Mouse (Mus musculus) midbrain, embryonic 16.5 days (tissue): Measurements from ENCODE around the gene Ppara. TPM values are rescaled to one million over a fixed set of nuclear protein-coding genes. Genes with fewer than 3 reads are reported as not detected.

Source experiments
- ATAC-seq: fragments of 200-750 bp; cut with Nextera tagmentation; 2 replicates; pipeline ENCODE4 v1.8.0; 2017; ENCODE audit warnings: moderate TSS enrichment
- H3K27ac ChIP-seq: fragments of 300-500 bp; sonication (generic); 2 replicates; pipeline ENCODE4 v1.5.1; 2014; ENCODE audit warnings: mild to moderate bottlenecking, low read length, mixed read lengths
- H3K27me3 ChIP-seq: fragments of 300-500 bp; sonication (generic); 2 replicates; pipeline ENCODE4 v1.6.1; 2014; ENCODE audit warnings: low read depth, low read length, mixed read lengths; ENCODE audit not compliant: control insufficient read depth, insufficient read depth
- H3K36me3 ChIP-seq: fragments of 300-500 bp; sonication (generic); 2 replicates; pipeline ENCODE4 v1.6.1; 2014; ENCODE audit warnings: mild to moderate bottlenecking, low read length, moderate library complexity, mixed read lengths; ENCODE audit not compliant: control insufficient read depth, insufficient read depth
- H3K4me1 ChIP-seq: fragments of 300-500 bp; sonication (generic); 2 replicates; pipeline ENCODE4 v1.6.1; 2014; ENCODE audit warnings: mild to moderate bottlenecking, low read length, mixed read lengths; ENCODE audit not compliant: control insufficient read depth, insufficient read depth
- H3K4me2 ChIP-seq: fragments of 300-500 bp; sonication (generic); 2 replicates; pipeline ENCODE4 v1.6.1; 2014; ENCODE audit warnings: mild to moderate bottlenecking, low read length, mixed read lengths
- H3K4me3 ChIP-seq: fragments of 300-500 bp; sonication (generic); 2 replicates; pipeline ENCODE4 v1.5.1; 2014; ENCODE audit warnings: low read depth, mild to moderate bottlenecking, low read length, moderate library complexity, mixed read lengths
- H3K9ac ChIP-seq: fragments of 300-500 bp; sonication (generic); 2 replicates; pipeline ENCODE4 v1.6.1; 2014; ENCODE audit warnings: low read depth, low read length, mixed read lengths
- H3K9me3 ChIP-seq: fragments of 300-500 bp; sonication (generic); replicated peaks from 2 replicates; pipeline ENCODE4 v1.6.1; 2014; ENCODE audit warnings: mild to moderate bottlenecking, low read length, mixed read lengths; ENCODE audit not compliant: control insufficient read depth, poor library complexity, severe bottlenecking
- WGBS: fragments of 180-500 bp; shearing (Covaris S2); extraction: QIAGEN DNeasy Blood & Tissue Kit; methylation state at CpG from one replicate; pipeline ENCODE4 v1.1.7; 2014; 5-methylcytosine and 5-hydroxymethylcytosine counted together
- polyA plus RNA-seq: library from polyadenylated mRNA; unstranded; fragments of >200 nt; fragmentation: Nextera tagmentation; extraction: Ambion mirVana; gene quantifications from 2 replicates; pipeline ENCODE4 v1.2.1, GENCODE M21; 2015

Gene Ppara
- polyA plus RNA-seq, 1 experiment from 2014 or later: 1.5 TPM

DNA sequence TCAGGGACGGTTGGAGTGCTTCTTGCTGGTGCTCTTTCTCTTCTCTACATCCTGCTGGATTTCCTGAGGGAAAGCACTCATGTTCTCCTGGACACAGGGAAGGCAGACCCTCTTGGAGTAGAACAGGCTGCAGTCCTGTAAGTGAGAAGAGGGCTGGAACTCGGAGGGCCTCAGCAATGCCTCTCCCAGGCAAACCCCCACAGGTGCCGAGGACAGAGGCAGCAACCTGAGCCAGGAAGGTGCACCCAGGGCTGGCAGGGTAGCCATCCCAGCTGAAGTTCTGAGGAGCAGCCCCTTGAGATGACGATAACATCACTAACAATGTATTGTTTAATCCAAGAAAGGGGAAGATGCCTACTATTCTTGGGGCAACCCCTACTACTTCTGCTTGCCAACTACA lies 72.6 kb downstream of the Ppara start:
- Histone ChIP-seq H3K4me2 (no peak overlapping the region), H3K9me3 (no peaks in the 10 kb centered on the region), H3K36me3 (no peaks in the 10 kb centered on the region), H3K27me3 (no peaks in the 10 kb centered on the region), H3K4me1 (peaks cover 9% of the 10 kb centered on the region), H3K27ac (no peak overlapping the region), H3K9ac (no peak overlapping the region), H3K4me3 (no peak overlapping the region)
- ATAC-seq: no peak
- WGBS: 78% methylated on average over 4 of the region's 4 CpGs

DNA sequence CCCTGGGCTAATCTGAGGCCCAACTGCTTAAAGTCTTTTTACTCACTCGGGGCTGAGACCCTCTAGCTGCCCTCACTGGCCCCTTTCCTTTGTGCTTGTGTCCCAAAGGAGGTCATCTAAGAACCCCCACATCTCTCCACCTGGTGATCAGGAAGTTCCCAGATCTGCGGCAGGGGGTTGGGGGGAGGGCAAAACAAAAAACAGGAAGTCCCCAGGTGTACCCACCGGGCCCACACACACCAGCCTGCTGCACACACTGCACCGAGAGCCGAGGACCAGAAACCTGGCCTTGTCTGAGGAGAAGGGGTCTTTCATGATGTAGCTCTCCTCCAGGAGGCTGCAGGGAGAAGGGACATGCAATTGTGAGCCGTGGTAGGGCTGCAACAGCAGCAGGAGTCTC lies 73.2 kb downstream of the Ppara start:
- no peaks in the 10 kb centered on the region for H3K36me3 ChIP-seq
- no peak overlapping the region for H3K4me3 ChIP-seq
- no peak overlapping the region for H3K9ac ChIP-seq
- no peak overlapping the region for H3K27ac ChIP-seq
- 78% methylated on average over 6 of the region's 6 CpGs for WGBS
- peaks cover 9% of the 10 kb centered on the region for H3K4me1 ChIP-seq
- no peak overlapping the region for H3K4me2 ChIP-seq
- no peak for ATAC-seq
- H3K27me3 ChIP-seq: no peaks in the 10 kb centered on the region
- H3K9me3 ChIP-seq: no peaks in the 10 kb centered on the region

DNA sequence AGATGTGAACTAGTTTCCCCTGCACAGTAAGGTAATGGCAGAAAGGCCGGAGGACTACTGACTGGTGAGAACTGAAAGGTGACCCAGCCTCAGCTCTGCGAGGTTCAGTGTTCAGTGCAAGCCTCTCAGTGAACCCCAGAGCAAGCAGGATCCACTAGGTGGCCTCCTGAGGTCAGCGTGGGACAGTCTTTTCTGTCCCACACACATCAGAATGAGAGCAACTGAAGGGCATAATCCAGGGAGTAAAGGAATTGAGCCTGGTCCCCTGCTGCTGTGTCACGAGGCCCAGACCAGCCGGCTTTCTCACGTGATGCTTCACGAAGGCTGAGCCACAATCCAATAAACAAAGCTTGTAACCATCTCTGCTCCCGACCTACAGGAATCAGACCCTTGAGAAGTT lies 73.7 kb downstream of the Ppara start:
- peaks cover 9% of the 10 kb centered on the region for H3K4me1 ChIP-seq
- 31% methylated on average over 8 of the region's 8 CpGs for WGBS
- H3K9me3 ChIP-seq: no peaks in the 10 kb centered on the region
- no peaks in the 10 kb centered on the region for H3K27me3 ChIP-seq
- ATAC-seq: no peak
- H3K9ac ChIP-seq: no peak overlapping the region
- H3K27ac ChIP-seq: no peak overlapping the region
- no peaks in the 10 kb centered on the region for H3K36me3 ChIP-seq
- H3K4me2 ChIP-seq: no peak overlapping the region
- no peak overlapping the region for H3K4me3 ChIP-seq

DNA sequence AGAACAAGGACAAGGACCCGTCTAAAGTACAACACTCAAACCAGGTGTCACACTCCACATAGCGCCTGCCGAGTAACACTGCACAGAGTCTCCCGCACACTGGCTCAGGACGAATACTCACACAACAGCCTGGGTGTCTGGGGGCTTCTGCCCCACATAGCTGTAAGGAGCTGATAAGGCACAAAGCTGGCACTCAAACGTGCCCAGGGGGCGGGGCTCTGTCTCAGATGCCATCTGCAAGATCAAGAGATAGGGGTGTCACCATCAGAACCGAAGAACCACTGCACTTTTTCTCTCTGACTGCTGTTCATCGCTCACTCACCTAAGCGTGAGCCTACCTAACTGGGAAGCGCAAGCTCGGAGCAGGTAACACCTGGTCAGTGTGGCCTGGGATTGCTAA lies 74.3 kb downstream of the Ppara start:
- Histone ChIP-seq H3K4me3 (no peak overlapping the region), H3K4me2 (no peak overlapping the region), H3K9me3 (no peaks in the 10 kb centered on the region), H3K27me3 (no peaks in the 10 kb centered on the region), H3K4me1 (peaks cover 9% of the 10 kb centered on the region), H3K9ac (no peak overlapping the region), H3K36me3 (no peaks in the 10 kb centered on the region), H3K27ac (no peak overlapping the region)
- no peak for ATAC-seq
- WGBS: 89% methylated on average over 12 of the region's 12 CpGs

DNA sequence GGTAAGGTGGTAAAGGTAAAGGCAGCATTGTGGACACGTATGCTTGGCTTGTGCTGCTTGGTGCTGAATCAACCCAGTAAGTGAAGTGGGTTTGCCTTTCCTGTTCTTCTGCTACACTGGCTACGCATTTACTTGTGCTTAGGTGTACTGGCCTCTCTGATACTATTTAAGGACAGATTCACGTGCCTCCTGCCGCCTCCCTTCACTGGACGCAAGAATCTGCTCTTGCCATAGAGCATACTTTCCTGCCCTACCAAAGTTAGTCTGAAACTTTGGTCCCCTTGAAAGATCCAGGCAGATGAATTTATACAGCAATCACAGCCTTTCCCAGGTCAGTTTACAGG lies 75.7 kb downstream of the Ppara start:
- H3K27me3 ChIP-seq: no peaks in the 10 kb centered on the region
- no peaks in the 10 kb centered on the region for H3K9me3 ChIP-seq
- ATAC-seq: no peak
- H3K27ac ChIP-seq: no peak overlapping the region; the same call in 1 of the 2 replicates
- H3K4me2 ChIP-seq: peak overlapping the region; percentile 88
- H3K4me3 ChIP-seq: peak overlapping the region; percentile 80
- H3K4me1 ChIP-seq: peaks cover 9% of the 10 kb centered on the region
- 88% methylated on average over 5 of the region's 5 CpGs for WGBS
- H3K9ac ChIP-seq: peak overlapping the region; percentile 86; the same call in 1 of the 2 replicates
- H3K36me3 ChIP-seq: no peaks in the 10 kb centered on the region

DNA sequence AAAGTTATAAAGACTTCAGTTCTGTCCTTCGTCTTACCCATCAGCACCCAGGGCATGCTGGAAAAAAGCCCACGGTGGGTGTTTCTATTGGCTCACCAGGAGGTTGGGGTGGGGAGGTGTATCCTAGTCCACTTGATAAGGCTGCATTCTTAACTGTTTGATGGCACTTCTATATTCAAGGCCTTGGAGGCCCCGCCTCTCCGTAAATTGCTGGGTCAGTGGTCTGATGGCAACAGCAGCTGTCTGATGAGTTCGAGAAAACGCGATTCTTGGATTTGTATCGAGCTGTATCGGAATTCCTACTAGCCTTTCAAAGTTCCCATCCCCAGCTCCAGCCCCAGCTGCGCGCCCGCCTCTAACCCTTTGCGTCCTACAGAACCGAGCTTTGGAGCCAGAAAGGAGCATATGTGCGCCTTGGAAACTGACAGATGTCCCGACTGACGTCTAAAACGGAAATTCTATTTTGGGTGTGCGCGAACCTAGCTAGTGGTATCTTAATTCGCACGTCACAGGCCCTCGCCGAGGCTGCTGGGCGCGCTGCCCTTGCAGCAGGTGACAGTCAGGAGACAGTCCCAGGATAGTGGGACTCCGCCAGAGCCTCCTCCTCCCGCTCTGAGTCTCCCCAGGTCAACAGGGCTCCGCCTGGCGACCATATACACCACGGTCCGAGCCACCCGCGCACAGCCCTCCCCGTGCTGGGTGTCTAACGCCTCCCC lies 76.2 kb downstream of the Ppara start:
- peak overlapping the region; percentile 93 for H3K27ac ChIP-seq
- no peaks in the 10 kb centered on the region for H3K27me3 ChIP-seq
- peak; percentile 89 for ATAC-seq
- 4% methylated on average over 36 of the region's 36 CpGs for WGBS
- H3K4me2 ChIP-seq: peak overlapping the region; percentile 88
- peak overlapping the region; percentile 80 for H3K4me3 ChIP-seq
- peaks cover 9% of the 10 kb centered on the region for H3K4me1 ChIP-seq
- no peaks in the 10 kb centered on the region for H3K36me3 ChIP-seq
- peak overlapping the region; percentile 86 for H3K9ac ChIP-seq
- no peaks in the 10 kb centered on the region for H3K9me3 ChIP-seq

DNA sequence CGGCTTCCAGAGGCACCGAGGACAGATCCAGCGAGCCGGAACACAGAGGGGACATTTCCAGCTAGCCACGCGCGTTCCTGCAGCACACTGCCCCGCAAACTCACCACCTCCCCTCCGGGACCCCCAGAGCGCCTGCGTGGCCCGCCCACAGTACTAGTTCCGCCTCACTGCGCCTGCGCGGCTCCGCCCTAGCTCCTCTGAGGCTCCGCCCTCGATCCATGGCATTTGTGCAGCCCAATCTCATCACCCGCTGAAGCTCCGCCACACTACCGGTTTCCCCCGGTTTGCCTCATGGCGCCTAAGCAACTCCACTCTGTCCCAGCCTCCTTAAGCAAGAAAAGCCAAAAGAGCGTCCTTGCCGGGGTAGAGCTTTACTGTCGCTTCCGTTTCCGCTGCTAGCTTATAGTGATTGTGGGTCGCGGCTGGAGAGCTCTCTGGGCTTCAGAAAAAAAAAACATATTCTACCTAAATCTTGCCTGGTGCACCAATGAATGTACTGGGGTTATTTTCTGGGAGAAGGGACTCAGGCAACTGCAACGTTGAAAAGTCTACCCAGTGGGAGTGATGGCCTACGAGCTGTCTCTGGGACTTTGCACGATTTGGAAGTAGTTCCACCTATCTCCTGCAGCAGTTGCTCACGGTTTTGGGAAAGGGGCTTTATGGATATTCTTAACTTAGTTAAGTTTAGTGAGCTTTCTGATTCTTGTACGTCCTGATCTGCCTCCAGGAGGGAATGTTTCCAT lies 76.9 kb downstream of the Ppara start, which contains the start of gene Cdpf1:
Cdpf1 (minus strand) TSS at position 163 of the 743 bp plus-strand sequence.
- Histone ChIP-seq H3K4me2 (peak within 1 kb of the TSS; percentile 88), H3K9me3 (no peaks in the 10 kb centered on the region), H3K27ac (peak within 1 kb of the TSS; percentile 93), H3K4me1 (peaks cover 9% of the 10 kb centered on the region), H3K9ac (peak within 1 kb of the TSS; percentile 86), H3K4me3 (peak within 1 kb of the TSS; percentile 80), H3K27me3 (no peaks in the 10 kb centered on the region), H3K36me3 (no peaks in the 10 kb centered on the region)
- peak; percentile 94 for ATAC-seq
- WGBS: 2% methylated on average over 32 of the region's 36 CpGs

DNA sequence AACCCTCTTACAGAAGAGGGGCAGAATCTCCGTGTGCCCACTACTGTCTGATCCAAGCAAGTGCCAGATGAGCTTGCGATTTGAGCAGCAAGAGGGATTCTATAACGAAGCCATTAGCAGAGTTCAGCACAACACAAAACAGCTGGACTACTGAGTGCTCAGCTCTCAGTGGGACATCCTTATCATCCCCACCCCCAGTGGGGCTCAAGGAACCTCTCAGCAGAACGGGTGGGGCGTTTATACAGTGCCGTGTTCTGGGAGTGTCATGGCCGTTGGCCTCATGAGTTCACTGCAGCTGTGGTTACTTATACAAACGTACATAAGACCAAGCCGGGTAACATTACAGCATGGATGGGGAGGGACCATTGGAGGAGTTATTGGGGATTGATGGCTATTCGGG lies 78.6 kb downstream of the Ppara start:
- WGBS: 69% methylated on average over 10 of the region's 10 CpGs

More for the DNA sequence above, 78.6 kb downstream of the Ppara start:
- Histone ChIP-seq H3K9ac (no peak overlapping the region), H3K27ac (no peak overlapping the region), H3K36me3 (no peaks in the 10 kb centered on the region), H3K4me2 (no peak overlapping the region), H3K9me3 (no peaks in the 10 kb centered on the region), H3K4me1 (peaks cover 9% of the 10 kb centered on the region), H3K4me3 (no peak overlapping the region), H3K27me3 (no peaks in the 10 kb centered on the region)
- ATAC-seq: no peak
